Mouse (Mus musculus) stomach, embryonic 16.5 days (tissue): ENCODE results near the gene Cox8a. TPM values are rescaled to one million over a fixed set of nuclear protein-coding genes. Genes with fewer than 3 reads are reported as not detected.
A peak's percentile ranks its signal among the peaks of the same experiment; 100 is the strongest.

ENCODE experiments used
- ATAC-seq: fragments of 200-750 bp; cut with Nextera tagmentation; 2 replicates; pipeline ENCODE4 v1.8.0; 2017; ENCODE audit warnings: moderate number of reproducible peaks, moderate TSS enrichment; ENCODE audit not compliant: insufficient read depth, low FRiP score
- H3K27ac ChIP-seq: fragments of 300-500 bp; sonication (generic); 2 replicates; pipeline ENCODE4 v1.5.1; 2014; ENCODE audit warnings: low read length
- H3K27me3 ChIP-seq: fragments of 300-500 bp; sonication (generic); 2 replicates; pipeline ENCODE4 v1.6.1; 2014; ENCODE audit warnings: low read length, control low read depth, mixed read lengths; ENCODE audit not compliant: control insufficient read depth, insufficient read depth
- H3K36me3 ChIP-seq: fragments of 300-500 bp; sonication (generic); 2 replicates; pipeline ENCODE4 v1.6.1; 2014; ENCODE audit warnings: low read length; ENCODE audit not compliant: control insufficient read depth, insufficient read depth
- H3K4me1 ChIP-seq: fragments of 300-500 bp; sonication (generic); 2 replicates; pipeline ENCODE4 v1.6.1; 2014; ENCODE audit warnings: low read length, control low read depth, mixed read lengths; ENCODE audit not compliant: control insufficient read depth, insufficient read depth
- H3K4me2 ChIP-seq: fragments of 300-500 bp; sonication (generic); 2 replicates; pipeline ENCODE4 v1.6.1; 2014; ENCODE audit warnings: low read depth, low read length, mixed read lengths
- H3K4me3 ChIP-seq: fragments of 300-500 bp; sonication (generic); replicated peaks from 2 replicates; pipeline ENCODE4 v1.5.1; 2014; ENCODE audit warnings: mild to moderate bottlenecking, low read length
- H3K9ac ChIP-seq: fragments of 300-500 bp; sonication (generic); 2 replicates; pipeline ENCODE4 v1.6.1; 2014; ENCODE audit warnings: low read length
- H3K9me3 ChIP-seq: fragments of 300-500 bp; sonication (generic); replicated peaks from 2 replicates; pipeline ENCODE4 v1.6.1; 2016; ENCODE audit warnings: low read length, control low read depth; ENCODE audit not compliant: control insufficient read depth
- WGBS: fragments of 180-500 bp; shearing (Covaris S2); extraction: QIAGEN DNeasy Blood & Tissue Kit; methylation state at CpG from one replicate; pipeline ENCODE4 v1.1.7; 2014; 5-methylcytosine and 5-hydroxymethylcytosine counted together
- polyA plus RNA-seq: library from polyadenylated mRNA; unstranded; fragments of >200 nt; fragmentation: Nextera tagmentation; extraction: Ambion mirVana; gene quantifications from 2 replicates; pipeline ENCODE4 v1.2.1, GENCODE M21; 2015

Gene Cox8a
- polyA plus RNA-seq, 1 experiment from 2014 or later, result 1,009 TPM

DNA sequence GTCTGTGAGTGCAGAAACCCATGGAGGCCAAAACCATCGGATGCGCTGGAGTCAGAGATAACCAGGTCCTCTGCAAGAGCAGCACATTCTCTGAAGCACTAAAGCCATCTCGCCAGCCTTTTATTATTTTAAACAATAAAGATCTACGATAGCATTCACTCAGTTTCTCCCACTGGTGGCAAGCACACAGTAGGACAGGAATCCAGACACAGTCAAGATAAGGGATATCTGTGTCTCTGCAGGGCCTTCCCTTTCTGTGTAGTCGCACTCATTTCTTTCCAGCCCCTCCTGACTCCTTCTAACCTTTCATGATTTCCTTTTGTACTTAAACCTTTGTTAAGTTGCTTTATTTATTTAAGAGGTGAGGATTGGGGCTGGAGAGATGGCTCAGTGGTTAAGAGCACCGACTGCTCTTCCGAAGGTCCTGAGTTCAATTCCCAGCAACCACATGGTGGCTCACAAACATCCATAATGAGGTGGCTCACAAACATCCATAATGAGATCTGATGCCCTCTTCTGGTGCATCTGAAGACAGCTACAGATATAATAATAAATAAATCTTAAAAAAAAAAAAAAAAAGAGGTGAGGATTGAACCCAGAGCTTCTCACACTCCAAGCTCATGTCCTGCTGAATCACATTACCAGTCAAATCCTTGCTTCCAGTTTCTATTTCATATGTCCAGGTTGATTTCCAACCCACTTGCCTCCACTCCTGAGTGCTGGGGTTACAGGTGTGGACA, 7.3 kb downstream of the Cox8a start:
- 84% methylated on average over 7 of the region's 7 CpGs for WGBS
- Histone ChIP-seq H3K27ac (no peak overlapping the region), H3K9ac (no peak overlapping the region), H3K4me3 (no peak overlapping the region), H3K9me3 (no peaks in the 10 kb centered on the region), H3K36me3 (peaks cover 8% of the 10 kb centered on the region), H3K4me2 (no peak overlapping the region), H3K4me1 (peaks cover 20% of the 10 kb centered on the region), H3K27me3 (no peaks in the 10 kb centered on the region)
- ATAC-seq, result no peak

DNA sequence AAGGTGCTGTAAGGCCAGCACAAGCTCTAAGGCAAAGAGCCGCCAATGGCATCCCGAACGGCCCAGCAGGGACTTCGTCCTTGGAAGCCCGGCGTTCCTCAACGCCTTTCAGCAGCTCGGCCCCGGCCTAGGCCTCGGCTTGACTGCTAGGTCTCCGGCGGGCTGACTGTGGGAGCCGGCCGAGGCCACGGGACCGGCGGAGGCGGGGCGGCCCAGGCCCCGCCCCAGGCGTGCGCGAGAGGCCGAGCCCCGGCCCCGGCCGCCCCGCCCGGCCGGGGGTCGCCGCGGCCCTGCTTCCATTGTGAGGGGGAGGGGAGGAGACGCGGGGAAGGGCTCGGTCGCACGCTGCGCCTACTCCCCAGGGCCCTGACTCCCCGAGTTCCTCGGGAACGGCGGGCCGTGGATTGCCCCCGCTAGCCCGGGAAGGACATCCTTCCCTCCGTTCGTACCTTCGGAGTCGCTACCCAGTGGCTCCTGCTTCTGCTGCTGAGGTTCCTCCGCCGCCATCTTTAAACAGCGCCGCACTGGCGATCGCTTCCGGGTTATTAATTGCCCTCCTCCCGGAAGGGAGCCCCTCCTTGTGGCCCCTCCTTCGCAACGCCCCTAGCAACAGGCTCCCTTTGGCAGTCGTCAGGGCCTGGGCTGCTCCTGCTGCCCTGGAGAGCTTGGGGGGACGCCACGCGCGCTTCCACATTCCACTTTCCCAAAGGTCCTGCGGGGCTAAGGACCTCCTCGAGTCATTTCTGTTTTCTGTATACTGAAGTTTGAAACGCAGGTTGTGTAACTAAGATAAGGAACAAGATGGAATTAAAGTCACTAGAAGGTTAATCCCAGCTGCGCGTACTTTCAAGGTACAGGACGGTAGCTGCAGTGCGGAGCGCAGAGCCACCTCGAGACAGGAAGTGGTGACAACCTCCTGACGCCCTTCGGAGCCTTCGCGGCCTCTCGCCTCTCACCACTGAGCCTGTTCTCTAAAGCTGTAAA, 11.4 kb downstream of the Cox8a start, which contains the start of gene Otub1:
Gene Otub1 (minus strand): TSS at position 564 of the 984 bp plus-strand sequence.
- under 1% methylated on average over 71 of the region's 79 CpGs for WGBS
- Histone ChIP-seq H3K4me1 (peaks cover 20% of the 10 kb centered on the region), H3K4me3 (peak within 1 kb of the TSS; percentile 84), H3K27ac (peak within 1 kb of the TSS; percentile 99), H3K9me3 (no peaks in the 10 kb centered on the region), H3K9ac (peak within 1 kb of the TSS; percentile 90), H3K4me2 (peak within 1 kb of the TSS; percentile 92), H3K36me3 (peaks cover 4% of the 10 kb centered on the region; the same call in 1 of the 2 replicates), H3K27me3 (no peaks in the 10 kb centered on the region)
- peak; percentile 97 for ATAC-seq

DNA sequence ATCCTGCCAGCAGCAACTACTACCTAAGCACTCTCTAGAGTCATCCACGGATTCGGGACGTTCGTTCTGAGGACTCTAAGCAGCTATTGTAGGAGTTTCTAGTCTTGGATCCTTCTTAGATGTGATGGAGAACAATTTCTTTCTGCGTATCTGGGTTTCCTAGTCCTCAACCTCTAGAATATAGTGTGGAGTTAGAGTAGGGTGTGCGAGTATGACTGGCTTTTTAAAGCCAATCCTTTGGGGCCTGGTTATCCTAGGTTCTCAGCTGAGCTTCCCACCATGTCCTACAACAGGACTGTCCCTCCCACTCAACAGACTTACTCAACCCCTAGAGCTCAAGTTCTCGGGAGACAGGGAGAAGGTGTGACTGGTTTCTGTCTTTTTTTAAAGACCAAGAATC, 12.1 kb downstream of the Cox8a start:
- H3K4me3 ChIP-seq, result peak overlapping the region; percentile 84
- H3K9ac ChIP-seq, result peak overlapping the region; percentile 90
- H3K9me3 ChIP-seq, result no peaks in the 10 kb centered on the region
- ATAC-seq, result no peak
- 26% methylated on average over 7 of the region's 7 CpGs for WGBS
- H3K27ac ChIP-seq, result peak overlapping the region; percentile 99
- peaks cover 4% of the 10 kb centered on the region; the same call in 1 of the 2 replicates for H3K36me3 ChIP-seq
- H3K4me1 ChIP-seq, result peaks cover 20% of the 10 kb centered on the region
- peak overlapping the region; percentile 92 for H3K4me2 ChIP-seq
- H3K27me3 ChIP-seq, result no peaks in the 10 kb centered on the region

DNA sequence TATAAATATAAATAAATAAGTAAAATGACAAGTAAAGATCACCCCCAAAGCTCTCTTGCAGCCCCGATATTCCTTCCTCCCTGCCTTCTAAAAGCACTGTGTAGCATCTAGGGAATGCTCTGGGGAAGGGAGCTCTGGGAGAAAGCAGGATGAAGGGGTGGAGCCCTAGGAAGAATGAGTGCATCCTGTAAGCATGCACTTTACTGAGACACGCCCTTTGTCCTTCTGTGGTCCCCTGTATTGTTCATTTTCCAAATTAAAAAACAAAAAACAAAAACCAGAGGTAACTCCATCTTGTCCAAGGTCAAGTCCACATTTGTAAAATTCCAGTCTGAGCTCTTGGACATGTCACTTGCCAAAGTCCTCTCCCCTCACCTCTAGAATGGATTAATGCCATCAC, 12.5 kb downstream of the Cox8a start:
- H3K4me2 ChIP-seq, result peak overlapping the region; percentile 92
- peak overlapping the region; percentile 84 for H3K4me3 ChIP-seq
- peak overlapping the region; percentile 90 for H3K9ac ChIP-seq
- no peak for ATAC-seq
- H3K4me1 ChIP-seq, result peaks cover 20% of the 10 kb centered on the region
- 61% methylated on average over 2 of the region's 2 CpGs for WGBS
- H3K9me3 ChIP-seq, result no peaks in the 10 kb centered on the region
- peaks cover 4% of the 10 kb centered on the region; the same call in 1 of the 2 replicates for H3K36me3 ChIP-seq
- H3K27ac ChIP-seq, result peak overlapping the region; percentile 99; the same call in 1 of the 2 replicates
- H3K27me3 ChIP-seq, result no peaks in the 10 kb centered on the region

DNA sequence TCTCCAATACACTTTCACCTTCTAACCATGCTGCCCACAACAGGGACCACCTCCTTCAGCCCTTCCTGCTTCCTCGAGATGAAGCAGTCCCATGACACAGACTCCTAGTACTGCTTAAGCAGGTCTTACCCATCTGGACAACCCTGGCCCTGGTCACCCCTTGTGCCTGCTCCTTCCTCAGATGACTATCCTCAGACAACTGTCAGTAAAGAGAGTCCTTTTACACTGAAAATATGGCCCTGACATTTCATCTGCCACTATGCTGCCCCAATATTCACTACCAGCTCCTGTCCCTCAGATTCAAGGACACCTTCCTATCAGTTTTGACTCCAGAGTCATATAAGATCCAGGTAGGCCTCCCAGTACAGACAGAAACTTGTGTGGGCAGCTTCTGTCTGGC, 17.0 kb downstream of the Cox8a start:
- H3K27me3 ChIP-seq, result no peaks in the 10 kb centered on the region
- no peak for ATAC-seq
- WGBS, result 39% methylated on average over 1 of the region's 1 CpGs
- no peak overlapping the region for H3K4me3 ChIP-seq
- no peak overlapping the region for H3K27ac ChIP-seq
- H3K36me3 ChIP-seq, result peaks cover 17% of the 10 kb centered on the region
- no peak overlapping the region for H3K4me2 ChIP-seq
- H3K9me3 ChIP-seq, result no peaks in the 10 kb centered on the region
- no peak overlapping the region for H3K9ac ChIP-seq
- peaks cover 17% of the 10 kb centered on the region for H3K4me1 ChIP-seq

DNA sequence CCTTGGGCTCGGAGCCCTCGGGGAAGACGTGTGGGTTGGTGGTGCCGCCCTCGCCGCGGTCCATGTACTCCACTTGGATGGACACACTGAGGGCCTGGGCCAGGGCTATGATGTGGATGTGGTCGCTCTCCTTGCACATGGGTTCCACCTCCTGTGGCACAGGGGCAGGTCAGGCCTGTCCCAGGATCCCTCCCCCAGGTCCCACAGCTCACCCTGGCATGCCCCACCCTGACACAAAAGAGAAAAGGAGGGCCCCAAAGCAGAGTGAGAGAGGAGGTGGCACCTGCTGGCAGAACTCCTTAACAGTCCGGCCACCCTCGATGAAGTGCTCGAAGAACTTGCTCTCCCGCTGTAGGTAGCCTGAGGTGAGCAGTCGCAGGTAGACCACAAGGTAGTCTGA, 18.3 kb downstream of the Cox8a start:
- peaks cover 17% of the 10 kb centered on the region for H3K36me3 ChIP-seq
- no peaks in the 10 kb centered on the region for H3K9me3 ChIP-seq
- no peaks in the 10 kb centered on the region for H3K27me3 ChIP-seq
- H3K4me3 ChIP-seq, result no peak overlapping the region
- no peak overlapping the region for H3K4me2 ChIP-seq
- ATAC-seq, result no peak
- H3K27ac ChIP-seq, result no peak overlapping the region
- 94% methylated on average over 13 of the region's 13 CpGs for WGBS
- no peak overlapping the region for H3K9ac ChIP-seq
- H3K4me1 ChIP-seq, result peaks cover 6% of the 10 kb centered on the region; the same call in 1 of the 2 replicates

DNA sequence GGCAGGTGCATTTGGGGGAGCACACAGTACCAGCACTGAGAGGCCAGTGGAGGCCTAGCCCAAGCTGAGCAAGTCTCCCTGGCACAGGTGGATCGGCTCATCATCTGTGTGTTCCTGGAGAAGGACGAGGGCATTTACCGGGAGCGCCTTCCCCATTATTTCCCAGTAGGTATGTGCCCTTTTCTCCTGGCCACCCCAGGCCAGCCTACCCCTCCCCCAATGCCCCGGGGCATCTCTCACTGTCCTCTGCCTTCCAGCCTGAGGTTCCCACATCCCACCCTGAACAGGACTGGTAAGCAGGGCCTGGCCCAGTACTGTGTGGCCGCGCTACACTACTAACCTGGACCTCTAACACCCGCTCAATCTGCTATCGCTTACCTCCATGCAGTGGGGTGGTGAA, 20.0 kb downstream of the Cox8a start:
- no peak overlapping the region for H3K4me2 ChIP-seq
- no peaks in the 10 kb centered on the region for H3K27me3 ChIP-seq
- H3K4me3 ChIP-seq, result no peak overlapping the region
- 80% methylated on average over 9 of the region's 9 CpGs for WGBS
- H3K9me3 ChIP-seq, result no peaks in the 10 kb centered on the region
- peaks cover 13% of the 10 kb centered on the region; the same call in 1 of the 2 replicates for H3K36me3 ChIP-seq
- no peak overlapping the region for H3K9ac ChIP-seq
- H3K27ac ChIP-seq, result no peak overlapping the region
- ATAC-seq, result 0 out of 2 replicates have a peak, but pooled peaks have one; percentile 16
- peaks cover 6% of the 10 kb centered on the region; the same call in 1 of the 2 replicates for H3K4me1 ChIP-seq

DNA sequence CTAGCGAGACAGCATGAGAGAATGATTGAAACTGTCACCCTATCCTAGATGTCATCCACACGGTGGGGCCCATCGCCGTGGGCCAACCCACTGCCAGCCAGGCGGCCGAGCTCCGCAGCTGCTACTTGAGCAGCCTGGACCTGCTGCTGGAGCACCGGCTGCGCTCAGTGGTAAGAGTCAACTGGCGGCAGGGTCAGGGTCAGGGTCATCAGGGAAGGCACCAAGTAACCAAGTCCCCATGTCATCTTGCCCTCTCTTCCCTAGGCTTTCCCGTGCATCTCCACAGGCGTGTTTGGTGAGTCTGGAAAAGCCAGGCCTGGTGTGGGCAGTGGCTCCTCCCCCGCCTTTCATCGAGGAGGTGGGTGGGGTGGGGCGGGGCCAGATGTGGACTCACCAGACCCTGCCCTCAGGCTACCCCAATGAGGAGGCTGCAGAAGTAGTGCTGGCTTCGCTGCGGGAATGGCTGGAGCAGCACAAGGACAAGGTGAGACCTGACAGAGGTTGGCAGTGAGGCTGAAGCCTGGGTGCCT, 20.6 kb downstream of the Cox8a start:
- no peak overlapping the region for H3K4me2 ChIP-seq
- H3K4me1 ChIP-seq, result peaks cover 8% of the 10 kb centered on the region; the same call in 1 of the 2 replicates
- ATAC-seq, result peak; percentile 48; the same call in 1 of the 2 replicates
- no peak overlapping the region for H3K4me3 ChIP-seq
- no peak overlapping the region for H3K27ac ChIP-seq
- no peaks in the 10 kb centered on the region for H3K9me3 ChIP-seq
- H3K27me3 ChIP-seq, result no peaks in the 10 kb centered on the region
- peaks cover 13% of the 10 kb centered on the region; the same call in 1 of the 2 replicates for H3K36me3 ChIP-seq
- 14% methylated on average over 17 of the region's 17 CpGs for WGBS
- no peak overlapping the region for H3K9ac ChIP-seq
